Mouse (Mus musculus): ENCODE measurements at regions not wholly inside any gene's neighbourhood (a gene's known extent, or its start where the extent isn't known, plus 50 kb on each side); places are given as distances from the start of the nearest gene placed in this dataset.

DNA sequence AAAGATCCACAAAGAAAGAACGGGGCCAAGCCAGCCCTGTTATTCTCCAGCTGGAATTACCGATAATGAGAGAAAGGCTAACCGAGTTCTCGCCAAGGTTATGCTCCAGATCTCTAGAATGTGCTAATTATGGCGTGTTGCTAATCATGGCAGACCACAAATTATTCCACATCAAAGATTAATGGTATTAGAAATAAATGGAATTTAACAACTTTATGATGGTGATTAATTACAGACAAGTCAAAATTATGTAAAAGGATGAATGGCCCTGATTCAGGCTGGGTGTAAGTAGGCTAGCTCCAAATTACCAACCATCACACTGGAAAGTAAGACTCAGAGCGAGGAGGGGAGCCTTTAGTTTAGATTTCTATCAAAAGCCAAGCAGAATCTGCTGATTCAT is 151.0 kb upstream of the Stac start:
- ATAC-seq (replicated peaks; ENCODE audit: low read depth, poor library complexity, severe bottlenecking) = no peak

GRCm38 (mm10) chr9:111838069-111838820 is 148.1 kb upstream of the Stac start:
- ATAC-seq (replicated peaks; ENCODE audit: low read depth, poor library complexity, severe bottlenecking) = no peak

- no peak for ATAC-seq (replicated peaks; ENCODE audit: low read depth, poor library complexity, severe bottlenecking)
Measured at GRCm38 (mm10) chr9:111822094-111822493, 131.9 kb upstream of the Stac start.

- no peak for ATAC-seq (replicated peaks; ENCODE audit: low read depth, poor library complexity, severe bottlenecking)
Measured at GRCm38 (mm10) chr9:111817461-111817860, 127.3 kb upstream of the Stac start.

- ATAC-seq (replicated peaks; ENCODE audit: low read depth, poor library complexity, severe bottlenecking) = no peak
Measured at GRCm38 (mm10) chr9:111804931-111805330, 114.8 kb upstream of the Stac start.

- no peak for ATAC-seq (replicated peaks; ENCODE audit: low read depth, poor library complexity, severe bottlenecking)
Measured at GRCm38 (mm10) chr9:111801381-111801780, 111.2 kb upstream of the Stac start.

GRCm38 (mm10) chr9:111800869-111801268 is 110.7 kb upstream of the Stac start:
- ATAC-seq (replicated peaks; ENCODE audit: low read depth, poor library complexity, severe bottlenecking) = no peak

DNA sequence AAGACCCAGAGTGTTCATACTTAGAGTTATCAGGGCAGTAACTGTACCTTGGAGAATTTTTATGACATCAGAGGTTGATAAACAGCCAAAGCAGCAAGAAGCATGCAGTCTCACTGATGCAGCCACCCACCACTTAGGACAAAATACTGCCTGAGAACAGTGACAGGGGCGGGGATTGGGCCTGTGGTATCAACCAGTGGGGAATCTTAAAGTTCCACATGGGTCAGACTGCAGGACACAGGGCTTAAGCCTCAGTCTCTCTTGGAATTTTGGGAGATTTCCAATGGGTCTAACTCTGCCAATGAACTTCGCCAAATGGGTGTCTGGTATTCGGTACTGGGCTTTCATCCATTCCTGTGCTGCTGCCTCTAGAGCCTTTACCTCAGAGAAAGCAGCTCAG is 88.8 kb upstream of the Stac start:
- no peak for ATAC-seq (replicated peaks; ENCODE audit: low read depth, poor library complexity, severe bottlenecking)

- ATAC-seq (replicated peaks; ENCODE audit: low read depth, poor library complexity, severe bottlenecking) = no peak
Measured at GRCm38 (mm10) chr9:111777433-111778135, 87.4 kb upstream of the Stac start.

DNA sequence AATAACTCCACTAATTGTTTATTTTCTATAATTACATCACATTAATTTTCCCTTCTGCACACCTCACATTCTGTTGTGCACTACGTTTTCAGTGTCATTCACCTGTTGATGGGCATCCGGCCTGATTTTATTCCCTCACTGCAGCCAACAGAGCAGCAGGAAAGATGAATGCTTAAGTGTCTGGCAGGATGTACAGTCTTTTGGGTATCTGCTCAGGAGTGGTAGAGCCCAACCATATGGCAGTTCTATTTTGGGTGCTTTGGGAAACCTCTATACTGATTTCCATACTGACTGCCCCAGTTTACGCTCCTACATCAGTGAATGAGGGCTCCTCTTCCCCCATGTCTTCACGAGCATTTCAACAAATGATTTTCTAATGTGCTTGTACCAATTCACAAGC is 84.1 kb upstream of the Stac start:
- no peak for ATAC-seq (replicated peaks; ENCODE audit: low read depth, poor library complexity, severe bottlenecking)

DNA sequence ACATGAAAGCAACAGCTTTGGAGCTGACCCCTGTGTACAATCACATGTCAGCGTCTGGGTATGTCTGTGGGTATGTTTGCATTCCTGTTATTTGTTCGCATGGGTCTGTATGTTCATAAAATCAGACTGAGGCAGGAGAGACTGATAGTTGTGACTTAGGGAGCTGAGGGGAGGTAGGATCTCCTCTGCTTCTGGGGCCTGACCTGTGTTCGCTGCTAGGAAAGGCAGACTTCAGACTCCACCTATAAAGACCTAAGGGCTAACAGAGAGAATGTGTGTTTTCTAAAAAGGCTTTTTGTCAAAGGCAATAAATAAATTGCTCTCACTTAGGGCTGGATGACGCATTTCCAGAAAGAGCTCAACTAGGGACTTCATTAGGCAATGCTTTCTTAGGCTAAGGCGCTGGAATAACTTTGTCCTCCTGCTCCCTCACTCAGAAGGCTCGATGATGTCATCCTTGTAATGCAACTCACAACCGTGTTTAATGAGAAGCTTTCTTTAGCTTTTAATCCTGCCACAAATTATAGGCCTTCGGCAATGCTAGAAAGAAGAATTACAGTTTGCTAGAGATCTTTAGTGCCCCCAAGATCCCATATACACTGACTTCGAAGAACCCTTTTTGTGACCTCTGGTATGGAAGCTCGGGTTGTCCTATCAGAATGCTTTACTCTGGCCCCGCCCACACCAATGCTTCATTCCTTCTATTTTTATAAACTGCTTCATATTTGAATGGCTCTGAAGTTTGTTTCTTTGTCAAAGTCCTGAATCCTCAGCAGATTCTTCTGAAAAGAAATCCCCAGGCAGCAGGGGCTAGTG is 72.7 kb upstream of the Stac start:
- no peak for ATAC-seq (replicated peaks; ENCODE audit: low read depth, poor library complexity, severe bottlenecking)

GRCm38 (mm10) chr9:111755235-111755634 is 65.1 kb upstream of the Stac start:
- ATAC-seq (replicated peaks; ENCODE audit: low read depth, poor library complexity, severe bottlenecking) = no peak

- no peak for ATAC-seq (replicated peaks; ENCODE audit: low read depth, poor library complexity, severe bottlenecking)
Measured at GRCm38 (mm10) chr9:111746151-111746550, 56.0 kb upstream of the Stac start.

GRCm38 (mm10) chr9:111745206-111745605 is 55.1 kb upstream of the Stac start:
- ATAC-seq (replicated peaks; ENCODE audit: low read depth, poor library complexity, severe bottlenecking) = no peak
